Mouse (Mus musculus) fat pad, adult 2 months (tissue): ENCODE data around the gene Snap91.

Source experiments
- DNase-seq: peaks from one replicate; pipeline ENCODE4 v3.0.0-alpha.2; 2011; ENCODE audit warnings: low read depth, low spot score; ENCODE audit errors: extremely low read depth

The Snap91 gene

DNA sequence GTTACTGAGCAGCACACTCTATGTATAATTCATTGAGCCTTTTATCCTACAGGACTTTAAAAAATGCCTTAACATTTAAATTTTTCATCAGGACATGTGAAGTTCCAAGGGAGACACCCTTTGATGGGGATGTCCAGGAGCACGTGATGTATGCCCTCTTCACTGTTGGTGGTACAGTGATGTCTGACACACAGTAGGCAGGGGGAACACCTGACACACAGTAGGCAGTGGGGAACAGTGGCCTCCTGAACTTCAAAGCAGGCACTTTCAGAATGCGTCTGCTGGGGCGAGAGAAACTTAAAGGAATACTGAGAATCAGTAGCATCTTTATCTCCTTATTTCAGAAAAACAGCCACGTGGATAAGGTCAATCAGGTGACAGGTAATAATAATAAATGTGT, 62.8 kb downstream of the Snap91 start:
- no peak for DNase-seq

DNA sequence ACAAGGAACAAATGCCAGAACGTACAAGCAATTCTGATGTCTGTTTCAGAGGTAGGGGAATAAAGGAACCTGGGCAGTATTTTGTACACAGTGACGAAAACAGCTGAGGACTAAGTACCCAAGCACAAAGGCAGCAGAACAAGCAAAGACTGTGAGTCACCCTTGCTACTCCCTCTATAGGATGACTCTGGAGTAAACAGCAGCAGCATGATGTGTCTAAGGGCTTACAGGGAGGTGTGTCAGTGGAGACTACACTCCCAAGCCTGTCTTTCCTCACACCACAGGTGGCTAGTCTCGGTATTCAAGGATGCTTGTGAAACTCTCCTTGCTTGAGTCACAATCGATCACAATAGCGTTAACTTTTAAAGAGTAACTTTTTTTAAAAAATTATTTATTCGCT, 66.1 kb downstream of the Snap91 start:
- no peak for DNase-seq

GRCm38 (mm10) chr9:86813327-86813726, 67.1 kb downstream of the Snap91 start:
- no peak for DNase-seq

DNA sequence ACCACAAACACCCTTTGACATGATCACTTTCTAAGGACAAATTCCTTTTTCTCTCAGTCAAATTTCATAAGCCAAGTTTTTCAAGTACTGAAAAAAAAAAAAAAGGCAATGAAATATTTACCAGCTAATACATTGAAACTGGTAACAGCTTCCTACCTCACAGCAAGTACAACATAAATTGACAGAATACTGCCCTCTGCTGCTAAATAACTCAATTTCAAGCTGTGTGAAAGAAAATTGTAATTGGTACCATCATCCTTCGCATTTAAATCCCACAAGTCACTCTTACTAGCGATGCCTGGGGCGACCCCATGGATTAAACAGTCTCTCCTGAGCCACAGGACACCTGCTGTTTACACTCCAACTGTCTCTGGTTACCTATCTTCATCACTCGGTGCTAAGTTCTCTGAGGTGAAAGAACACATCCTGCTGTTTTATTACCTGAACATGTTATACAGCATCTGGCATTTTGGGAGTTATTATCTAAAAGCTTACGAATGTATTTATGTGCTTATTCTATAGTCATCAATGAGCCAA, 69.7 kb downstream of the Snap91 start:
- DNase-seq = no peak

GRCm38 (mm10) chr9:86810213-86810612, 70.2 kb downstream of the Snap91 start:
- no peak for DNase-seq

- no peak for DNase-seq
Measured at GRCm38 (mm10) chr9:86800600-86801163, 79.8 kb downstream of the Snap91 start.

GRCm38 (mm10) chr9:86799099-86799498, 81.4 kb downstream of the Snap91 start:
- no peak for DNase-seq

GRCm38 (mm10) chr9:86798686-86799085, 81.8 kb downstream of the Snap91 start:
- no peak for DNase-seq

DNA sequence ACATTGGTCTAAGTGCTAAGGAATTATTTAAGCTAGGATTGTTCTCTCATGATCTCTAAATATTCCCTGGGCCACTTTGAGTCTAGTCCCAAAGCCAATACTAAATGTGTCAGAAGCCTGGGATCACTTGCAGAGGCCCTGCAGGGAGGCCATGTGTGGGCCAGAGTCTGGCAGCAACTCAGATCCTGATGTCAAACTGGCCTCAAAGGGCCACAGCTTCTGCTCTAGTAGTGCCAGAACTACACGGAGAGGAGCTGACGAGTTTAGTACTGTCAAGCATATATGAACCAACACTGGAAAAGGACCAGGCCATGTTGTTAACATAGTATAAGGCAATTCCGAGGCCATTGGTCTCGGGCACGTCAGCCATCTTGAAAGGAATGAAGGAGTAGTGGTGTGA, 82.3 kb downstream of the Snap91 start:
- no peak for DNase-seq

GRCm38 (mm10) chr9:86797553-86797952, 82.9 kb downstream of the Snap91 start:
- DNase-seq = no peak

GRCm38 (mm10) chr9:86795236-86795635, 85.2 kb downstream of the Snap91 start:
- no peak for DNase-seq

- DNase-seq = no peak
Measured at GRCm38 (mm10) chr9:86791927-86792326, 88.5 kb downstream of the Snap91 start.

DNA sequence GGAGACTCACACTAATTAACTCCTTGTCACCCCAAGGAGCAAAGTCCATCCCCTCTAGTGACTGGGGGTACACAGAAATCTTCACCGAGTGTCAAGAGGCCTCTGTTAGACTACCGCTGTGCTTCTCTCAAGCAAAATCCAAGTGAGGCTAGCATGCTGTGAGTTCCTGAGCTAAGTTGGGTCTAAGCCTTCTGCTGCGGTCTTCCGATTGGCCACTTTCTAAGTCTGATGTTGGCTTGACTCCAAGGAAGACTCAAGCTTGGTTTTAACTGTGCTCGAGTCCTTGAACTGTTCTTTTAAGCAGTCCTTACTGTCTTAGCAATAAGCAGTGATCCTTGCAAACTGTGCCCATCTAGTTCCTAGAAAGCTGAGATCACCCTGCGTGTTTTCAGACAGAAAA, 91.3 kb downstream of the Snap91 start:
- no peak for DNase-seq

DNA sequence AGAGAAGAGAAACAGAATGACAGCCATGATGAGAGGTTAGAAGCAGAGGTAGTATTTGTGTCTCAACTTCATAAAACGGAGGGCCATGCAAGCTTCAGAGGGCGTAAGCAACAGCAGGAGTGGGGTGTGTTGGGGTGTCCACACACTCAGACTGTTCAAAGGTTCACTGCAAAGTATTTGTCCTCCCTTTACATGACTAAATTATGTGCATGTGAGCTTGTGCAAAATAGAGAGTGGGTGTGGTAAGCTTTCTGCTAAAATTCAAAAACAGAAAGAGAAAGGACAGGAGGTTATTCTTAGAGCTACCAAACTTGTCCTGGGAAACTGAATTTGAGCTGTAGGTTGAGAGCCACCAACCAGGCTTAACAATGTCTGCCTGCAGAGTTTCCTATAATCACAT, 97.6 kb downstream of the Snap91 start:
- no peak for DNase-seq

- DNase-seq = no peak
Measured at GRCm38 (mm10) chr9:86781426-86781825, 99.0 kb downstream of the Snap91 start.

DNA sequence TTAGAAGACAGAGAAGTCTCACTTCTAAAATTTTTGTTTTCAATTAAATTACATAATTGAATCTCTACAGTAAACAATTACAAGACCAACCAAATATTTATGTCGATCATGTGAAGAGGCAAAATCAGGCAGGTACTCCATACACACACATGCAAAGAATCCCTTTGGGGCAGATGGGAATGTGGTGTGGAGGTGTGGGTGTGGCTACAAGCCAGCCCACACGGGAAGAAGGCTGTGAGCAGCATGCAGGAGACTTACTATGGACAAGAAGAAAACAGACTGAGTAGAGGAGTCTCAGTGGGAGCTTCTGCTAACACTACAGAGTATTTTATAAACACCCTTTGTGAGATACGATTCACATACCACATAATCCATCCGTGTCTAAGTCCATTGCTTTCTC, 102.2 kb downstream of the Snap91 start:
- no peak for DNase-seq

- no peak for DNase-seq
Measured at GRCm38 (mm10) chr9:86777309-86777708, 103.1 kb downstream of the Snap91 start.

DNA sequence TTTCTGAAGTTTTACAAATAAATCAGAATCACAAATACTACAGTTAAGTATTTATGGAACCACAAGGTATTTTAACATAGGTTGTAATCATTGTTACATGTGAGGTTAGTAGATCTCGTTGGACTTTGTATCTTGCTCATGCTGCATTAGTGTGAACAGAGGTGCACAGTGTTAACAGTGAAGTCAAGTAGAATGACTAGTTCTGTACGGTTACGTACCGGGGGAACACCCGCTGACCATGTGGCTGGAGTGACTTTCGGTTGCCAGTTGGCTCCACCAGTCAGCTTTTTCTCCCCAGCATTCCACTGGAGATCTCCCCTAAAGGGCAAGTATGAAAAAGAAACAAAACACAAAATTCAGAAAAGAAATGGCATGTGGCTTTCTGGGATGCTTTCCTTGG, 105.1 kb downstream of the Snap91 start:
- no peak for DNase-seq

- DNase-seq = no peak
Measured at GRCm38 (mm10) chr9:86773996-86774395, 106.5 kb downstream of the Snap91 start.

- DNase-seq = no peak
Measured at GRCm38 (mm10) chr9:86772897-86773296, 107.6 kb downstream of the Snap91 start.

- no peak for DNase-seq
Measured at GRCm38 (mm10) chr9:86766991-86767390, 113.5 kb downstream of the Snap91 start.

DNA sequence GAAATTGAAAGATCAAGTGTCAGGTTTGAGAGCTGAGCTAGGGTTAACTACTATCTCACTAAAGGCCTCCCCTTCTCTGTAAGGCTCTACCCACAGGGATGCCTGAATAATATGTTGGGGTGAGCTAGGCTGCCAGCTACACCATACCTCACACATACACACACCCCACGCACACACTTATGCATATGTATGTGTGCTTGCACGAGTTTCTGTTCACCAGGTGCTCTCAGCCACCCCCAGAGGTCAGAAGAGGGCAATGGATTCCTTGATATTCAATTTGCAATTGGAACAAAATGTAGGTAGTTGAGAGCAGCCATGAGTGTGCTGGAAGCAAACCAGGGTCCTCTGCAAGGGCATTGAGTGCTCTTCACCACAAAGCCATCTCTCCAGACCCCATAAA, 116.5 kb downstream of the Snap91 start:
- no peak for DNase-seq
